Mouse (Mus musculus): ENCODE measurements at regions not wholly inside any gene's neighbourhood (a gene's known extent, or its start where the extent isn't known, plus 50 kb on each side); places are given as distances from the start of the nearest gene placed in this dataset.

DNA sequence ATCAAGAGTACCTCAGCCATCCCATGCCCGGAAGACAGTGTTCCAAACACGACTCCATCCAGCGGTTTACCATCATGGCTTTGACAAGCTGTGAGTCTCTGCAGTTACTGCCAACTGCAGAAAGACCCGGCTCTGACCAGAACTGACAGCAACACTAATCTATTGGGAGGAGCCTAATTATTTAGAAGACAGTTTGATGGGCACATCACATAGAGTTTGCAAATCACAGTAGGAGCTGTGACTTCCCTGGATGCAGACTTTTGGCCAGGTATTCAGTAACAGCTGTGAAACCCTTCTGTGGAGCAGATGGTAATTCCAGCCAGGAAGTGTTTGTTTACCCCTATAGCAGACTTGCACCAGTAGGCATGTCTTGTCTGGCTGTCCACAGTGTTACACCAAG, 55.8 kb upstream of the Adra1d start:
- no peak for TF ChIP-seq POLR2A (IDR thresholded peaks at IDR 0.05; ENCODE audit: insufficient read depth, low read depth, low read length)
- TF ChIP-seq CTCF (IDR thresholded peaks at IDR 0.05): no peak
